Mouse (Mus musculus) hindbrain, embryonic 11.5 days (tissue): ENCODE measurements around the gene Grid2. TPM values are rescaled to one million over a fixed set of nuclear protein-coding genes. Genes with fewer than 3 reads are reported as not detected.

ENCODE experiments used
- ATAC-seq: fragments of 200-750 bp; cut with Nextera tagmentation; 2 replicates; pipeline ENCODE4 v1.8.0; 2017; ENCODE audit warnings: mild to moderate bottlenecking, moderate TSS enrichment, moderate library complexity; ENCODE audit not compliant: low FRiP score
- DNase-seq: peaks from one replicate; pipeline ENCODE4 v3.0.0-alpha.2; 2015; ENCODE audit warnings: low spot score
- H3K27ac ChIP-seq: fragments of 300-500 bp; sonication (generic); 2 replicates; pipeline ENCODE4 v1.5.1; 2014; ENCODE audit warnings: mild to moderate bottlenecking, low read depth, low read length
- H3K27me3 ChIP-seq: fragments of 300-500 bp; sonication (generic); 2 replicates; pipeline ENCODE4 v1.6.1; 2014; ENCODE audit warnings: mild to moderate bottlenecking, low read length, moderate library complexity, mixed read lengths; ENCODE audit not compliant: control insufficient read depth, insufficient read depth
- H3K36me3 ChIP-seq: fragments of 300-500 bp; sonication (generic); 2 replicates; pipeline ENCODE4 v1.6.1; 2014; ENCODE audit warnings: mild to moderate bottlenecking, low read length, moderate library complexity, mixed read lengths; ENCODE audit not compliant: control insufficient read depth, insufficient read depth
- H3K4me1 ChIP-seq: fragments of 300-500 bp; sonication (generic); replicated peaks from 2 replicates; pipeline ENCODE4 v1.6.1; 2014; ENCODE audit warnings: low read length, mixed read lengths; ENCODE audit not compliant: control insufficient read depth, insufficient read depth
- H3K4me2 ChIP-seq: fragments of 300-500 bp; sonication (generic); replicated peaks from 2 replicates; pipeline ENCODE4 v1.6.1; 2014; ENCODE audit warnings: mild to moderate bottlenecking, low read depth, low read length
- H3K4me3 ChIP-seq: fragments of 300-500 bp; sonication (generic); 2 replicates; pipeline ENCODE4 v1.5.1; 2014; ENCODE audit warnings: low read depth, low read length
- H3K9ac ChIP-seq: fragments of 300-500 bp; sonication (generic); 2 replicates; pipeline ENCODE4 v1.6.1; 2014; ENCODE audit warnings: low read depth, low read length
- H3K9me3 ChIP-seq: fragments of 300-500 bp; sonication (generic); 2 replicates; pipeline ENCODE4 v1.6.1; 2016; ENCODE audit warnings: low read length; ENCODE audit not compliant: control insufficient read depth
- WGBS: fragments of 180-500 bp; shearing (Covaris S2); extraction: QIAGEN DNeasy Blood & Tissue Kit; methylation state at CpG from one replicate; pipeline ENCODE4 v1.1.7; 2014; 5-methylcytosine and 5-hydroxymethylcytosine counted together
- polyA plus RNA-seq: library from polyadenylated mRNA; unstranded; fragments of >200 nt; fragmentation: Nextera tagmentation; extraction: Ambion mirVana; gene quantifications from 2 replicates; pipeline ENCODE4 v1.2.1, GENCODE M21; 2014

Gene Grid2
- polyA plus RNA-seq = 4.0 and 5.5 TPM in 2 replicates

- no peaks in the 10 kb centered on the region for H3K9me3 ChIP-seq
- H3K4me2 ChIP-seq = peak within 1 kb of the TSS; percentile 83
- WGBS = under 1% methylated on average over 71 of the region's 71 CpGs
- DNase-seq = peak; percentile 73
- no peaks in the 10 kb centered on the region; the same call in 1 of the 2 replicates for H3K27me3 ChIP-seq
- peak within 1 kb of the TSS; percentile 82 for H3K27ac ChIP-seq
- H3K4me3 ChIP-seq = peak within 1 kb of the TSS; percentile 80
- ATAC-seq = peak; percentile 69
- no peaks in the 10 kb centered on the region for H3K4me1 ChIP-seq
- peak within 1 kb of the TSS; percentile 78 for H3K9ac ChIP-seq
- H3K36me3 ChIP-seq = no peaks in the 10 kb centered on the region
These were observed at the start of gene Grid2 for GRCm38 (mm10) chr6:63255826-63256555. TSS of gene Grid2 (plus strand) at chr6:63255876.

- H3K4me2 ChIP-seq = no peak overlapping the region
- ATAC-seq (no peak), DNase-seq (no peak)
- no peak overlapping the region for H3K27ac ChIP-seq
- no peaks in the 10 kb centered on the region for H3K9me3 ChIP-seq
- no peaks in the 10 kb centered on the region for H3K27me3 ChIP-seq
- H3K9ac ChIP-seq = no peak overlapping the region
- no peak overlapping the region for H3K4me3 ChIP-seq
- H3K36me3 ChIP-seq = no peaks in the 10 kb centered on the region
- H3K4me1 ChIP-seq = no peaks in the 10 kb centered on the region
These were observed 4.9 kb upstream of the Grid2 start for GRCm38 (mm10) chr6:63250738-63251137.

GRCm38 (mm10) chr6:63256556-63257405 lies 1.1 kb downstream of the Grid2 start:
- no peaks in the 10 kb centered on the region for H3K36me3 ChIP-seq
- no peaks in the 10 kb centered on the region; the same call in 1 of the 2 replicates for H3K27me3 ChIP-seq
- no peaks in the 10 kb centered on the region for H3K9me3 ChIP-seq
- DNase-seq (peak; percentile 71), ATAC-seq (peak; percentile 71)
- peak overlapping the region; percentile 78 for H3K9ac ChIP-seq
- H3K4me2 ChIP-seq = peak overlapping the region; percentile 83
- no peaks in the 10 kb centered on the region for H3K4me1 ChIP-seq
- H3K4me3 ChIP-seq = peak overlapping the region; percentile 80
- under 1% methylated on average over 49 of the region's 49 CpGs for WGBS
- peak overlapping the region; percentile 82 for H3K27ac ChIP-seq

GRCm38 (mm10) chr6:63257406-63257845 lies 1.8 kb downstream of the Grid2 start:
- Histone ChIP-seq H3K4me1 (no peaks in the 10 kb centered on the region), H3K36me3 (no peaks in the 10 kb centered on the region), H3K9ac (peak overlapping the region; percentile 78), H3K9me3 (no peaks in the 10 kb centered on the region), H3K4me3 (peak overlapping the region; percentile 80), H3K27me3 (no peaks in the 10 kb centered on the region; the same call in 1 of the 2 replicates), H3K27ac (peak overlapping the region; percentile 82), H3K4me2 (peak overlapping the region; percentile 83)
- WGBS = under 1% methylated on average over 42 of the region's 42 CpGs
- peak; percentile 72 for ATAC-seq
- peak; percentile 71 for DNase-seq

GRCm38 (mm10) chr6:63257876-63258275 lies 2.2 kb downstream of the Grid2 start:
- Histone ChIP-seq H3K9me3 (no peaks in the 10 kb centered on the region), H3K9ac (peak overlapping the region; percentile 78), H3K27me3 (no peaks in the 10 kb centered on the region; the same call in 1 of the 2 replicates), H3K4me3 (peak overlapping the region; percentile 80), H3K27ac (peak overlapping the region; percentile 82; the same call in 1 of the 2 replicates), H3K4me2 (peak overlapping the region; percentile 83), H3K36me3 (no peaks in the 10 kb centered on the region), H3K4me1 (no peaks in the 10 kb centered on the region)
- ATAC-seq = peak; percentile 9
- DNase-seq = peak; percentile 45
- under 1% methylated on average over 11 of the region's 11 CpGs for WGBS

- Histone ChIP-seq H3K4me2 (no peak overlapping the region), H3K4me1 (no peaks in the 10 kb centered on the region), H3K36me3 (no peaks in the 10 kb centered on the region), H3K4me3 (no peak overlapping the region), H3K27ac (no peak overlapping the region; the same call in 1 of the 2 replicates), H3K9me3 (no peaks in the 10 kb centered on the region), H3K9ac (no peak overlapping the region), H3K27me3 (no peaks in the 10 kb centered on the region; the same call in 1 of the 2 replicates)
- peak; percentile 51; the same call in 1 of the 2 replicates for ATAC-seq
- 42% methylated on average over 9 of the region's 9 CpGs for WGBS
- peak; percentile 53 for DNase-seq
These were observed 4.1 kb downstream of the Grid2 start for GRCm38 (mm10) chr6:63259764-63260163.

- H3K4me3 ChIP-seq = no peak overlapping the region
- no peaks in the 10 kb centered on the region for H3K27me3 ChIP-seq
- H3K27ac ChIP-seq = no peak overlapping the region
- no peak overlapping the region for H3K9ac ChIP-seq
- H3K9me3 ChIP-seq = no peaks in the 10 kb centered on the region
- no peak overlapping the region for H3K4me2 ChIP-seq
- H3K4me1 ChIP-seq = no peaks in the 10 kb centered on the region
- DNase-seq (no peak), ATAC-seq (no peak)
- no peaks in the 10 kb centered on the region for H3K36me3 ChIP-seq
- WGBS = 76% methylated on average over 1 of the region's 1 CpGs
These were observed 28.7 kb downstream of the Grid2 start for GRCm38 (mm10) chr6:63284419-63284818.

- Histone ChIP-seq H3K27me3 (no peaks in the 10 kb centered on the region), H3K36me3 (no peaks in the 10 kb centered on the region), H3K9me3 (no peaks in the 10 kb centered on the region), H3K4me2 (no peak overlapping the region), H3K27ac (no peak overlapping the region), H3K4me1 (no peaks in the 10 kb centered on the region), H3K9ac (no peak overlapping the region), H3K4me3 (no peak overlapping the region)
- ATAC-seq = no peak
- 78% methylated on average over 3 of the region's 3 CpGs for WGBS
- DNase-seq = no peak
These were observed 86.8 kb downstream of the Grid2 start for GRCm38 (mm10) chr6:63342438-63343004.
